Comparison of ENCODE assay signal across 10 mouse cellular contexts in the genomic region with DNA sequence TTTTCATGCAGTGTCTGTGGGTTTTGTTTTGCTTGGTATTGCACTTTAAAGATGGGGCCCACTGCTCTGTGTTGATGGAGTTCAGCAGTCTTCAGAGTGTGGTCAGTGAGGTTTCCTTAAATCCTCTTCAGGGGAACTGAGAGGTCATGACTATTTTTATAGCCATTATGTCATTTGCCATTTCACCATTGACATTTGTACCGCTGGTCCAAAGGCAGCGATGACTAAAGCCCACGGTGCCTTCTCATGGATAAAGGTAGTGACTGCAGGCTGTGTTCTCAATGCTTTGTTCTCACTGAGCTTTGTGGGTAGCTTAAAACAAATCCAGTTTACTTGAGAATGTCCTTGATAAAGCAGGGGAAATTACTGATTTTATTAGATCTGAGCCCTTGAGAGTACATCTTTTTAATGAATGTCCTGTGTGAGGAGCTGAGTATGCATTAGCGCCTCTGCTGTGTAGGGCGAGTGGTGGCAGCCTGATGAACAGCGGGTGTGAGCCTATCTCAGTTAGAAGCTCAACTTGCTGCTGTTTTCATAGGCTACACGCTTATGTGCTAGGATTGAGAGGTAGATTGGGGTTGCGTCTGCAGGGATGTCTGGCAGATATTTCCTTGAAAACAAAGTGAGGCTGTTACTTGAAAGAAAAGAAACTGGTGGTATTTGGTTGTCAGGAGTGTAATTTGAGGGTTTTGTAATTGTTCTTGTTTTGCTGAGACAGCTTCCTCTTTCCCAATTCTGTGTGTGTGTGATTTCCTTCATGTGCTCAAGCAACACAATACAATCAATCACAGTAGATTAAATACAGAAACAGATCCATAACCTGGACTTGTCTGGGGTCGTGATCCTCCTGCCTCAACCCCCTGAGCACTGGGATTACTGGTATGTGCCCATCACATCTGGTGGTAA. TPM values are rescaled to one million over a fixed set of nuclear protein-coding genes. Genes with fewer than 3 reads are reported as not detected.
DNase-seq lines count a peak whose midpoint lies in the region; ATAC-seq and TF ChIP-seq lines count a peak whose summit lies in the region.
"Had no signal": no experiment of that assay in that cellular context is flagged by ENCODE, and none has a peak within 500 bp of the region (broad histone marks: within the 10 kb centered on the region; RNA-seq: fewer than 3 reads in every experiment).

No protein-coding gene starts in this region.

- no peak overlapping the region for H3K9ac ChIP-seq in lung, embryonic 14.5 days
- peak overlapping the region; percentile 47 for H3K9ac ChIP-seq in heart, embryonic 14.5 days (ENCODE audit: low read length)
- H3K9ac ChIP-seq: liver, embryonic 15.5 days had no signal

- no peak overlapping the region for H3K4me3 ChIP-seq in lung, embryonic 14.5 days (ENCODE audit: low read depth, low read length)
- no peak overlapping the region for H3K4me3 ChIP-seq in lung, adult 2 months (replicated peaks; ENCODE audit: extremely low read depth, low read depth, low read length)
- H3K4me3 ChIP-seq in heart, embryonic 14.5 days (ENCODE audit: control insufficient read depth in 1 of 2, insufficient read depth in 1 of 2, low read depth in 1 of 2, low read length in 2 of 2) = no peak overlapping the region
- H3K4me3 ChIP-seq in olfactory bulb, adult 2 months (ENCODE audit: insufficient read depth, low read depth, low read length) = no peak overlapping the region
- H3K4me3 ChIP-seq: liver, embryonic 15.5 days had no signal

- H3K4me1 ChIP-seq in lung, embryonic 14.5 days (ENCODE audit: insufficient read depth) = no peaks in the 10 kb centered on the region
- no peaks in the 10 kb centered on the region; the same call in 1 of the 2 replicates for H3K4me1 ChIP-seq in lung, adult 2 months (ENCODE audit: control insufficient read depth, insufficient read depth, low read length)
- H3K4me1 ChIP-seq in heart, embryonic 14.5 days (ENCODE audit: control insufficient read depth in 2 of 2, insufficient read depth in 2 of 2, low read length in 2 of 2) = peaks cover 2 to 29% of the 10 kb centered on the region in 2 experiments; a peak in 3 of 4 replicates
- peaks cover 3% of the 10 kb centered on the region; the same call in 1 of the 2 replicates for H3K4me1 ChIP-seq in olfactory bulb, adult 2 months (ENCODE audit: control insufficient read depth, insufficient read depth, low read length)

- no peak for ATAC-seq in lung, embryonic 14.5 days (ENCODE audit: insufficient read depth)
- no peak for ATAC-seq in heart, embryonic 14.5 days (ENCODE audit: insufficient number of reproducible peaks, insufficient read depth, low FRiP score, low read depth)
- ATAC-seq: intestine, postnatal 0 days had no signal

- no peaks in the 10 kb centered on the region for H3K9me3 ChIP-seq in lung, embryonic 14.5 days (ENCODE audit: low read depth, low read length)
- H3K9me3 ChIP-seq in heart, embryonic 14.5 days (ENCODE audit: control insufficient read depth, low read length) = peaks cover 2% of the 10 kb centered on the region; the same call in 1 of the 2 replicates
- H3K9me3 ChIP-seq: liver, embryonic 15.5 days had no signal

- no peak for TF ChIP-seq CTCF in lung, embryonic 14.5 days (IDR thresholded peaks at IDR 0.05; ENCODE audit: low read depth)
- no peak for TF ChIP-seq CTCF in lung, adult 2 months (IDR thresholded peaks at IDR 0.05; ENCODE audit: insufficient read depth, low read length)
- no peak for TF ChIP-seq CTCF in olfactory bulb, adult 2 months (IDR thresholded peaks at IDR 0.05; ENCODE audit: insufficient read depth, low read depth, low read length)

- H3K4me2 ChIP-seq in lung, embryonic 14.5 days = no peak overlapping the region
- H3K4me2 ChIP-seq in heart, embryonic 14.5 days (ENCODE audit: low read length) = peak overlapping the region; percentile 28
- H3K4me2 ChIP-seq: liver, embryonic 15.5 days had no signal

- H3K36me3 ChIP-seq in lung, embryonic 14.5 days (ENCODE audit: insufficient read depth) = peaks cover 55% of the 10 kb centered on the region
- H3K36me3 ChIP-seq in heart, embryonic 14.5 days (ENCODE audit: control insufficient read depth, insufficient read depth, low read length) = peaks cover 59% of the 10 kb centered on the region

- 65% methylated on average over 9 of the region's 9 CpGs for WGBS in lung, embryonic 14.5 days
- 55% methylated on average over 9 of the region's 9 CpGs for WGBS in lung, adult 2 months
- 26% methylated on average over 9 of the region's 9 CpGs for WGBS in heart, embryonic 14.5 days
- 36% methylated on average over 9 of the region's 9 CpGs for WGBS in olfactory bulb, adult 2 months

- no peaks in the 10 kb centered on the region for H3K27me3 ChIP-seq in lung, embryonic 14.5 days (ENCODE audit: insufficient read depth, low read length)
- H3K27me3 ChIP-seq in heart, embryonic 14.5 days (ENCODE audit: control insufficient read depth, insufficient read depth, low read length) = no peaks in the 10 kb centered on the region
- H3K27me3 ChIP-seq: liver, embryonic 15.5 days had no signal

- no peak overlapping the region for H3K27ac ChIP-seq in lung, embryonic 14.5 days (ENCODE audit: low read depth)
- peak overlapping the region; percentile 60 to 69 for H3K27ac ChIP-seq in heart, embryonic 14.5 days (replicated peaks in 1 of 2; ENCODE audit: control insufficient read depth in 1 of 2, insufficient read depth in 1 of 2, low read depth in 2 of 2, low read length in 2 of 2)
- 0 out of 2 replicates have a peak overlapping the region, but pooled peaks have one; percentile 27 for H3K27ac ChIP-seq in olfactory bulb, adult 2 months (ENCODE audit: insufficient read depth, low read depth, low read length)
- H3K27ac ChIP-seq: liver, embryonic 15.5 days had no signal

- TF ChIP-seq POLR2A in lung, adult 2 months (IDR thresholded peaks at IDR 0.05; ENCODE audit: borderline replicate concordance, extremely low read depth, low read depth, low read length) = no peak
- no peak for TF ChIP-seq POLR2A in olfactory bulb, adult 2 months (IDR thresholded peaks at IDR 0.05; ENCODE audit: insufficient read depth, low read depth, low read length)

- peak; percentile 35 to 36 for DNase-seq in adrenal gland, postnatal 36 days
- DNase-seq in adrenal gland, postnatal 4 days (ENCODE audit: low spot score in 2 of 2) = no peak
- DNase-seq in lung, embryonic 14.5 days = peak; percentile 35
- DNase-seq in lung, adult 2 months = no peak
- DNase-seq in retina, postnatal 1 day = no peak
- DNase-seq in retina, embryonic 14.5 days (ENCODE audit: low spot score) = no peak

RNA-seq across cellular contexts. Expression of a gene that starts 15.4 kb away (rescaled TPM):
- 10 to 100 TPM; 33.8 to 35.6 TPM for total RNA-seq in adrenal gland, postnatal 36 days (2021)
- 10 to 100 TPM; 69.4 to 98.3 TPM for total RNA-seq in adrenal gland, postnatal 4 days (2021)
- polyA plus RNA-seq in lung, embryonic 14.5 days (2014; fragmentation: Nextera tagmentation; extraction: Ambion mirVana) = 168 and 179 TPM in 2 replicates
- polyA plus RNA-seq in lung, adult 2 months (2012; rRNA removed) = 103 and 123 TPM in 2 replicates
- polyA plus RNA-seq in heart, embryonic 14.5 days (2014; fragmentation: Nextera tagmentation; extraction: Ambion mirVana) = 120 and 122 TPM in 2 replicates
- not detected in 2 replicates for polyA plus RNA-seq in olfactory bulb, adult 2 months (2012; ENCODE audit: insufficient read depth, insufficient read length, low replicate concordance, missing spikeins)

Comparison
In these comparisons a context has a peak if more than half of its experiments do, and no peak if none do; other contexts are left out.
1. DNase-seq: peak in adrenal gland, postnatal 36 days (2 of 2) and lung, embryonic 14.5 days (single experiment); none in adrenal gland, postnatal 4 days (0 of 2), lung, adult 2 months (single experiment), retina, postnatal 1 day (single experiment) and retina, embryonic 14.5 days (single experiment).